Mouse (Mus musculus): ENCODE measurements around the gene Rnf31. TPM values are rescaled to one million over a fixed set of nuclear protein-coding genes. Genes with fewer than 3 reads are reported as not detected.
A peak's percentile ranks its signal among the peaks of the same experiment; 100 is the strongest.

The Rnf31 gene
- polyA plus RNA-seq, 1 experiment = 52.5 TPM

DNA sequence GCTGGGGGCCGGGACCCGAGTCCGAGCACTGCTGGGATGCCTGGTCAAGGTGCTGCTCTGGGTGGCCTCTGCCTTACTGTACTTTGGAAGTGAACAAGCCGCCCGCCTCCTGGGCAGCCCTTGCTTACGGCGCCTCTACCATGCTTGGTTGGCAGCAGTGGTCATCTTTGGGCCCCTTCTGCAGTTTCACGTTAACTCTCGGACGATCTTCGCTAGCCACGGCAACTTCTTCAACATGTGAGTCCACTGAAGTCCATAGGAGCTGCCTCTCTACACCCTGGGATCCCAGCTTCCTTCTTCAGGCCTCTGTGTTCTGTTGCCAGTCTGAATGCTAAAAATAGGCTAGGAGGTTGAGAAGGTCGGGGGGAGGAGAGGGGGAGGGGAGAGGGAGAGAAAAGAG lies 15.8 kb upstream of the Rnf31 start:
- Histone ChIP-seq H3K27me3 (ENCODE audit: control insufficient read depth, insufficient read depth, low read length) (no peaks in the 10 kb centered on the region), H3K36me3 (ENCODE audit: control insufficient read depth, insufficient read depth, low read length) (peaks cover 7% of the 10 kb centered on the region), H3K4me3 (ENCODE audit: extremely low read depth, insufficient read depth, insufficient read length) (no peak overlapping the region), H3K4me1 (ENCODE audit: control insufficient read depth, insufficient read depth, insufficient read length) (peaks cover 3% of the 10 kb centered on the region; the same call in 1 of the 2 replicates), H3K27ac (ENCODE audit: insufficient read depth, low read length) (no peak overlapping the region)
- TF ChIP-seq POLR2A (IDR thresholded peaks at IDR 0.05; ENCODE audit: low read depth, low read length) (no peak), CTCF (IDR thresholded peaks at IDR 0.05; ENCODE audit: extremely low read depth, insufficient read depth, insufficient read length, insufficient replicate concordance) (no peak)
- DNase-seq (ENCODE audit: low read depth in 1 of 2, low spot score in 2 of 2) = no peak
- 73% methylated on average over 13 of the region's 13 CpGs for WGBS

DNA sequence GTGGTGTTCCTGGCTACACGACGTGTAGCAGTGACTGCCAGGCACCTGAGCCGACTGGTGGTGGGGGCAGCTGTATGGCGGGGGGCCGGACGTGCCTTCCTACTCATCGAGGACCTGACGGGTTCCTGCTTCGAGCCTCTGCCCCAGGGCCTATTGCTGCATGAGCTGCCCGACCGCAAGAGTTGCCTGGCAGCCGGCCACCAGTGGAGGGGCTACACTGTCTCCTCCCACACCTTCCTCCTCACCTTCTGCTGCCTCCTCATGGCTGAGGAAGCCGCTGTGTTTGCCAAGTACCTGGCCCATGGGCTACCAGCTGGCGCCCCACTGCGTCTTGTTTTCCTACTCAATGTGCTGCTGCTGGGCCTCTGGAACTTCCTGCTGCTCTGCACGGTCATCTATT lies 15.1 kb upstream of the Rnf31 start:
- no peak overlapping the region for H3K27ac ChIP-seq (ENCODE audit: insufficient read depth, low read length)
- DNase-seq (ENCODE audit: low read depth in 1 of 2, low spot score in 2 of 2) = no peak
- no peak overlapping the region for H3K4me3 ChIP-seq (ENCODE audit: extremely low read depth, insufficient read depth, insufficient read length)
- H3K27me3 ChIP-seq (ENCODE audit: control insufficient read depth, insufficient read depth, low read length) = no peaks in the 10 kb centered on the region
- H3K4me1 ChIP-seq (ENCODE audit: control insufficient read depth, insufficient read depth, insufficient read length) = peaks cover 3% of the 10 kb centered on the region; the same call in 1 of the 2 replicates
- H3K36me3 ChIP-seq (ENCODE audit: control insufficient read depth, insufficient read depth, low read length) = peaks cover 13% of the 10 kb centered on the region
- WGBS = 58% methylated on average over 16 of the region's 16 CpGs
- TF ChIP-seq CTCF (IDR thresholded peaks at IDR 0.05; ENCODE audit: extremely low read depth, insufficient read depth, insufficient read length, insufficient replicate concordance) (no peak), POLR2A (IDR thresholded peaks at IDR 0.05; ENCODE audit: low read depth, low read length) (no peak)

DNA sequence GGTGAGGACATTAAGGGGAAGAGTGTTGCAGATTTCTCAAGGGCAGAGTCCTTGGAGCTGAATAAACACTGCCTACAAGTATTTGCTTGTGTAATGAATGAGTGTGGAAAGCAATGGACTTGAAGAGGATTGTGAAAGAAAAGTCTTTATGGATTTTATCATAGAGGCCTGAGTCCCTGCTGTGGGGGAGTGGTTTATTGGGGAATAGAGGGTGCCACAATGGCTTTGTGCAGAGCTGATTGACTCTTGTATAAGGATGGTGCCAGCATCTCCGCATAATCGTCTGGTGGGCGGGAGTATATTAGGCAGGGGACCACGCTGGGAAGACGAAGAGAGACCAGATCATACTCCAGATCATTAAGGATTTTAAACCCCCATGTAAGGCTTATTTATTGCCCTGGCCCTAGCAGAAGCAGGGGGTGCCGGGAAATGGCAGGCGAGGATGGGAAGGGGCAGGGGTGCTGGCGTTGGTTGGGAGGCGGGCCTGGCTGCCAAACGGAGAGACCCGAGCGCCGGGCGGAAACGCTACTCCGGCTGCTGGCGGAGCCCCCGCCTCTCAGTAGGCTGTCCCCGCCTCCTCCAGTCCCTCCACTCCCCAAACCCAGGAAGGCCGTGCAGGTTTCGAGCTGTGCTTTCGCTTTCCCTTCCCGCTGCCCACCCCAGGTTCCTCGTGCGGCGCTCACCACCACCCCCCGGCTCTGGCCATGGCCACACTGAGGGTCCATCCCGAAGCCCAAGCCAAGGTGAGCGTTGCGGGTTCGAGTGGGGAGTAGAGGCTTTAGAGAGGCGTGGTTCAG lies 13.4 kb upstream of the Rnf31 start, which contains the start of gene Psme1:
Gene Psme1 (plus strand): TSS at position 253 of the 797 bp plus-strand sequence.
- Histone ChIP-seq H3K27ac (ENCODE audit: insufficient read depth, low read length) (peak within 1 kb of the TSS; percentile 91), H3K4me1 (ENCODE audit: control insufficient read depth, insufficient read depth, insufficient read length) (peaks cover 3% of the 10 kb centered on the region; the same call in 1 of the 2 replicates), H3K27me3 (ENCODE audit: control insufficient read depth, insufficient read depth, low read length) (no peaks in the 10 kb centered on the region), H3K4me3 (ENCODE audit: extremely low read depth, insufficient read depth, insufficient read length) (peak within 1 kb of the TSS; percentile 83), H3K36me3 (ENCODE audit: control insufficient read depth, insufficient read depth, low read length) (peaks cover 20% of the 10 kb centered on the region)
- TF ChIP-seq POLR2A (IDR thresholded peaks at IDR 0.05; ENCODE audit: low read depth, low read length) (peak; percentile 54; the same call in 1 of the 2 replicates), CTCF (IDR thresholded peaks at IDR 0.05; ENCODE audit: extremely low read depth, insufficient read depth, insufficient read length, insufficient replicate concordance) (no peak)
- WGBS = 1% methylated on average over 30 of the region's 32 CpGs
- DNase-seq (ENCODE audit: low read depth in 1 of 2, low spot score in 2 of 2) = peak; percentile 50 to 86

DNA sequence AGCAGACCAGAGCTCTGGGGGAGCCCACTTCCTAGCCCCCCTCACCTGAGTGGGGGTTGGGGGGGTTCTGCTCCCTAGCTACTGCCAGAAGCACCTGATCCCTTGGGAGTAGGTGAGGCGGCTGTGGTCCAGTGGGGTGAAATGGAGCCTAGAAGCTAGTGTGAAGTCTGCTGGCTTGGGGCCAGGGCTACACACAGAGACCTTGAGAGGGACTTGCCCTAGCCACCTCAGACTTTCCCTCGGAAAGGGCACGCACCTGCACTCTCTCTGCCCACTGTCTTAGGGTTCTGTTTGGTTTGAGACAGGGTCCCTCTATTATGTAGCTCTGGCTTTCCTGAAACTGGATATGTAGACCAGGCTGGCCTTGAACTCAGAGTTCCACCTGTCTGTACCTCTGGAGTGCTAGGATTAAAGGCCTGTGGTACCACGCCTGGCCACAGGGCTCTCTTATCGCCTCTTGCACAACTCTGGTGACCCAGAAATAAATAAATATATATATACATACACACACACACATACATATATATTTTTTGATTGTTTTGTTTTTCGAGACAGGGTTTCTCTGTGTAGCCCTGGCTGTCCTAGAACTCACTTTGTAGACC lies 12.7 kb upstream of the Rnf31 start:
- DNase-seq (ENCODE audit: low read depth in 1 of 2, low spot score in 2 of 2) = peak in 1 of 2 experiments; percentile 56

DNA sequence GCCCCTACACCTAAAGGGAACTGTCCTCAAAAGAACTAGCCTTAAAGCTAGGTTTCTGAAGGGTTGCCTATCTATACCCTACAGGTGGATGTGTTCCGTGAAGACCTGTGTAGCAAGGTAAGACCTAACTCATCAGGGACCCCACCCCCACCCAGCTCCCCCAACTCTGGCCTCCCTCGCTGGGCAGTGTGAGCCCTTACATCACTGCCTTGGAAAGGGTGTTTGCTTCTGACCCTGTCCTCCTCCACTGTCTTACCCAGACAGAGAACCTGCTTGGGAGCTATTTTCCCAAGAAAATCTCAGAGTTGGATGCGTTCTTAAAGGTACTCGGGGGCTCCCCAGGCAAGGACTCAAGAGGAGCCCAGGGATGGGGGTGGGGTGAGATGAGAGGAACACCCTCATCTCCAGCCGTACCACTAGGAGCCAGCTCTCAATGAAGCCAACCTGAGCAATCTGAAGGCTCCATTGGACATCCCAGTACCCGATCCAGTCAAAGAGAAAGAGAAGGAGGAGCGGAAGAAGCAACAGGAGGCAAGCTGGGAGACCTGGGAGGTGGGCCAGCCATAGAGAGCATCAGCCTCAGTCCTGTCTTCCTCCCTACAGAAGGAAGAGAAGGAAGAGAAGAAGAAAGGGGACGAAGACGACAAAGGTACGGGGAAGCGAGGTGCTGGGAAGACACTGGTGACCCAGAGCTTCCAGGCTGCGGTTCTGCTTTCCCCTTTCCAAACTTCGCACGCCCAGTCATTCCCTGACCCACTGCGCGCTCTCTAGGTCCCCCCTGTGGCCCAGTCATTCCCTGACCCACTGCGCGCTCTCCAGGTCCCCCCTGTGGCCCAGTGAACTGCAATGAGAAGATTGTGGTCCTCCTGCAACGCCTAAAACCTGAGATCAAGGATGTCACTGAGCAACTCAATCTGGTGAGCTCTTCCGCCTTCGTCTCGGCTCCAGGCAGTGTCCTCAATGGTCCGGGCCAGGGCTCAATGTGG lies 11.7 kb upstream of the Rnf31 start:
- Histone ChIP-seq H3K4me1 (ENCODE audit: control insufficient read depth, insufficient read depth, insufficient read length) (peaks cover 6% of the 10 kb centered on the region; the same call in 1 of the 2 replicates), H3K27me3 (ENCODE audit: control insufficient read depth, insufficient read depth, low read length) (no peaks in the 10 kb centered on the region), H3K27ac (ENCODE audit: insufficient read depth, low read length) (no peak overlapping the region), H3K36me3 (ENCODE audit: control insufficient read depth, insufficient read depth, low read length) (peaks cover 20% of the 10 kb centered on the region), H3K4me3 (ENCODE audit: extremely low read depth, insufficient read depth, insufficient read length) (no peak overlapping the region)
- DNase-seq (ENCODE audit: low read depth in 1 of 2, low spot score in 2 of 2) = no peak
- 94% methylated on average over 23 of the region's 23 CpGs for WGBS
- TF ChIP-seq POLR2A (IDR thresholded peaks at IDR 0.05; ENCODE audit: low read depth, low read length) (no peak), CTCF (IDR thresholded peaks at IDR 0.05; ENCODE audit: extremely low read depth, insufficient read depth, insufficient read length, insufficient replicate concordance) (no peak)

More for the DNA sequence above, 12.7 kb upstream of the Rnf31 start:
- no peaks in the 10 kb centered on the region for H3K27me3 ChIP-seq (ENCODE audit: control insufficient read depth, insufficient read depth, low read length)
- no peak for TF ChIP-seq POLR2A (IDR thresholded peaks at IDR 0.05; ENCODE audit: low read depth, low read length)
- 10% methylated on average over 6 of the region's 6 CpGs for whole genome bisulfite sequencing
- peaks cover 3% of the 10 kb centered on the region; the same call in 1 of the 2 replicates for H3K4me1 ChIP-seq (ENCODE audit: control insufficient read depth, insufficient read depth, insufficient read length)
- H3K27ac ChIP-seq (ENCODE audit: insufficient read depth, low read length) = peak overlapping the region; percentile 91
- H3K4me3 ChIP-seq (ENCODE audit: extremely low read depth, insufficient read depth, insufficient read length) = peak overlapping the region; percentile 83
- H3K36me3 ChIP-seq (ENCODE audit: control insufficient read depth, insufficient read depth, low read length) = peaks cover 20% of the 10 kb centered on the region

DNA sequence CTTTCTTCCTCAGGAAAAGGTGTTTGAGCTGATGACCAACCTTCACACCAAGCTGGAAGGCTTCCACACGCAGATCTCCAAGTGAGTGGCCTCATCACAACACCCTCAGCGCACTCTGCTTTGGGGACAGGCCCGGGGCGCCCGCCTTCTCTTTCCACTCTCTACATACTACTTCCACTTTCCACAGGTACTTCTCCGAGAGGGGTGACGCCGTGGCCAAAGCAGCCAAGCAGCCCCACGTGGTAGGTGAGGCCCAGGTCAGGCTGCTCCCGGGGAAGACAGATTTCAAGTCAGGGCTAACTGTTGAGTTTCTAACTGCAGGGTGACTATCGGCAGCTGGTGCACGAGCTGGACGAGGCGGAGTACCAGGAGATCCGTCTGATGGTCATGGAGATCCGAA lies 10.8 kb upstream of the Rnf31 start:
- H3K4me1 ChIP-seq (ENCODE audit: control insufficient read depth, insufficient read depth, insufficient read length) = peaks cover 11% of the 10 kb centered on the region; the same call in 1 of the 2 replicates
- DNase-seq (ENCODE audit: low read depth in 1 of 2, low spot score in 2 of 2) = no peak
- H3K4me3 ChIP-seq (ENCODE audit: extremely low read depth, insufficient read depth, insufficient read length) = no peak overlapping the region
- TF ChIP-seq POLR2A (IDR thresholded peaks at IDR 0.05; ENCODE audit: low read depth, low read length) = no peak
- no peak overlapping the region for H3K27ac ChIP-seq (ENCODE audit: insufficient read depth, low read length)
- peaks cover 20% of the 10 kb centered on the region for H3K36me3 ChIP-seq (ENCODE audit: control insufficient read depth, insufficient read depth, low read length)
- 93% methylated on average over 16 of the region's 16 CpGs for WGBS
- H3K27me3 ChIP-seq (ENCODE audit: control insufficient read depth, insufficient read depth, low read length) = no peaks in the 10 kb centered on the region
